Mouse (Mus musculus) lung, postnatal 0 days (tissue): Measurements from ENCODE around the gene 1700066M21Rik. TPM values are rescaled to one million over a fixed set of nuclear protein-coding genes. Genes with fewer than 3 reads are reported as not detected.

Source experiments
- ATAC-seq: fragments of 200-750 bp; cut with Nextera tagmentation; 2 replicates; pipeline ENCODE4 v1.8.0; 2017; ENCODE audit warnings: moderate library complexity
- DNase-seq: peaks from one replicate; pipeline ENCODE4 v3.0.0-alpha.2; 2016; ENCODE audit warnings: low spot score
- H3K27ac ChIP-seq: fragments of 300-500 bp; sonication (generic); 2 replicates; pipeline ENCODE4 v1.5.1; 2014; ENCODE audit warnings: antibody characterized with exemption, mild to moderate bottlenecking, low read length, mixed read lengths
- H3K27me3 ChIP-seq: fragments of 300-500 bp; sonication (generic); replicated peaks from 2 replicates; pipeline ENCODE4 v1.6.1; 2014; ENCODE audit warnings: low read length, mixed read lengths; ENCODE audit not compliant: insufficient read depth
- H3K36me3 ChIP-seq: fragments of 300-500 bp; sonication (generic); 2 replicates; pipeline ENCODE4 v1.6.1; 2014; ENCODE audit warnings: low read length, mixed read lengths; ENCODE audit not compliant: insufficient read depth
- H3K4me1 ChIP-seq: fragments of 300-500 bp; sonication (generic); 2 replicates; pipeline ENCODE4 v1.6.1; 2014; ENCODE audit warnings: antibody characterized with exemption, low read depth, low read length, mixed read lengths; ENCODE audit not compliant: insufficient read depth
- H3K4me2 ChIP-seq: fragments of 300-500 bp; sonication (generic); replicated peaks from 2 replicates; pipeline ENCODE4 v1.6.1; 2014; ENCODE audit warnings: low read depth, mild to moderate bottlenecking, low read length, moderate library complexity, mixed read lengths
- H3K4me3 ChIP-seq: fragments of 300-500 bp; sonication (generic); 2 replicates; pipeline ENCODE4 v1.5.1; 2014; ENCODE audit warnings: low read depth, low read length
- H3K9ac ChIP-seq: fragments of 300-500 bp; sonication (generic); replicated peaks from 2 replicates; pipeline ENCODE4 v1.6.1; 2014; ENCODE audit warnings: low read depth, mild to moderate bottlenecking
- H3K9me3 ChIP-seq: fragments of 300-500 bp; sonication (generic); 2 replicates; pipeline ENCODE4 v1.6.1; 2016; ENCODE audit warnings: low read length, mixed read lengths
- CTCF ChIP-seq: IDR thresholded peaks from 2 replicates; pipeline ENCODE4 v1.5.1; 2016; ENCODE audit warnings: antibody characterized with exemption, mild to moderate bottlenecking
- EP300 ChIP-seq: IDR thresholded peaks from 2 replicates; pipeline ENCODE4 v1.6.1; 2016; ENCODE audit warnings: antibody characterized with exemption, mild to moderate bottlenecking, control low read depth
- WGBS: fragments of 180-500 bp; shearing (Covaris S2); extraction: QIAGEN DNeasy Blood & Tissue Kit; methylation state at CpG from one replicate; pipeline ENCODE4 v1.1.7; 2014; 5-methylcytosine and 5-hydroxymethylcytosine counted together
- polyA plus RNA-seq: library from polyadenylated mRNA; unstranded; fragments of >200 nt; fragmentation: Nextera tagmentation; extraction: Ambion mirVana; gene quantifications from 2 replicates; pipeline ENCODE4 v1.2.1, GENCODE M21; 2015

Gene 1700066M21Rik
- polyA plus RNA-seq, 1 experiment from 2014 or later, result 5.3 TPM

DNA sequence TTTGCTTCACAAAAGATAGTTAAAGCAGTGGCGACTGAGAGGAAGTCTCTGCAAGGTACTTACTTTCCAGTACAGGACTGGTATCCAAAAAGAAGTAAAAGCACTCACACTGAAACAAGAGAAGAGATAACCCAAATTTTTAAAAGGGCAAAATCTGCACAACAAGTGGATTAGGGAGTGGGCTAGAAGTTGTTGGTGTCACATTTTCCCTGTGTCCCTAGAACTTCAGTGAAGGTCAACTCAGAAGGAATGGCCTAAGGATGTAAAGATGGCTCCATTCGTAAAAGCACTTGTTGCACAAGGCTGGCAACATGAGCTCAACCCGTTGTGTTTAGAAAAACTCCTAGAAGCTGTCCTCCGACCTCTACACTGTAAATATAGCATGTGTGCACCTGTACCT is 8.3 kb upstream of the 1700066M21Rik start:
- Histone ChIP-seq H3K36me3 (no peaks in the 10 kb centered on the region), H3K4me3 (no peak overlapping the region), H3K4me2 (no peak overlapping the region), H3K4me1 (no peaks in the 10 kb centered on the region), H3K27me3 (no peaks in the 10 kb centered on the region), H3K9me3 (no peaks in the 10 kb centered on the region), H3K27ac (no peak overlapping the region), H3K9ac (no peak overlapping the region)
- 70% methylated on average over 4 of the region's 4 CpGs for WGBS
- TF ChIP-seq CTCF (no peak), EP300 (no peak)
- DNase-seq (no peak), ATAC-seq (no peak)

DNA sequence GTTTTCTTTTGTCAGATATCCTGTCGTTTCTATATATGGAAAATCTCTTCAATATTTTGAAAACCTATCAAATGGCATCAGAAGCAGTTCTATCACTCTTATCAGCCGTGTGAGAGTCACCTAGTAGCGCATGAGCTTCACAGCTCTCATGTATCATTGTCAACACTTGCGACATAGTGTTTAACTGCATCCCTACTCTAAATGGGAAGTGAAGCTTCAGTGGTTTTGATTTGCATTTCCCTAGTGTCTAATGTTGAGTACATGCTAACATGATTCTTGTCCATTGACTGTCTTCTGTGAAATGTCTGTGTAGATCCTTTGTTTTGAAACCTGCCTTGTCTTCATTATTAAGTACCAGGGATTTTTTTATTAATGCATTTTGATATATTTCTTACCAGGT is 7.0 kb upstream of the 1700066M21Rik start:
- DNase-seq, result no peak
- ATAC-seq, result no peak
- Histone ChIP-seq H3K36me3 (no peaks in the 10 kb centered on the region), H3K4me1 (no peaks in the 10 kb centered on the region), H3K27me3 (no peaks in the 10 kb centered on the region), H3K4me3 (no peak overlapping the region), H3K9me3 (no peaks in the 10 kb centered on the region), H3K9ac (no peak overlapping the region), H3K27ac (no peak overlapping the region), H3K4me2 (no peak overlapping the region)
- WGBS, result 54% methylated on average over 4 of the region's 4 CpGs
- TF ChIP-seq CTCF, result no peak
- TF ChIP-seq EP300, result no peak

DNA sequence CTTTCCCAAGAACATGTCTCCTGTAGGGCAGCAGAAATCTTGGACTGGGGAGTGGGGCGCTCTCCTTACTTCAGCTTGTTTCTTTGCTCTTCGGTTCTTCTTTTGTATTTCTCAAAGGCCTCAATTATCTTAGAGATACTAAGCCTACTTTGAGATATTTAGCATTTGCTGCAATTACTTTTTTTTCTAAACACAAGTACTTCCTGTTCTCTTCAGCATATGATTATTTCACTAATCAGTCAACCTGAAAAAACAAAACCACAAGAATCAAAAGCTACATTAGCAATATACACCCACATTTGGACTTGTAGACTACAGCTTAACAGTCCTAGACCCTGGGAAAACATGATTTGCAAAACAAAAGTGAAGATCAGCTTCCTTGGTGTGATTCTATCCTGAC is 2.1 kb upstream of the 1700066M21Rik start:
- Histone ChIP-seq H3K27me3 (no peaks in the 10 kb centered on the region), H3K4me2 (no peak overlapping the region), H3K4me1 (peaks cover 4% of the 10 kb centered on the region; the same call in 1 of the 2 replicates), H3K4me3 (no peak overlapping the region), H3K9me3 (no peaks in the 10 kb centered on the region), H3K9ac (no peak overlapping the region), H3K27ac (no peak overlapping the region), H3K36me3 (no peaks in the 10 kb centered on the region)
- no peak for DNase-seq
- TF ChIP-seq CTCF (no peak), EP300 (no peak)
- ATAC-seq, result no peak
- WGBS, result 85% methylated on average over 2 of the region's 2 CpGs

DNA sequence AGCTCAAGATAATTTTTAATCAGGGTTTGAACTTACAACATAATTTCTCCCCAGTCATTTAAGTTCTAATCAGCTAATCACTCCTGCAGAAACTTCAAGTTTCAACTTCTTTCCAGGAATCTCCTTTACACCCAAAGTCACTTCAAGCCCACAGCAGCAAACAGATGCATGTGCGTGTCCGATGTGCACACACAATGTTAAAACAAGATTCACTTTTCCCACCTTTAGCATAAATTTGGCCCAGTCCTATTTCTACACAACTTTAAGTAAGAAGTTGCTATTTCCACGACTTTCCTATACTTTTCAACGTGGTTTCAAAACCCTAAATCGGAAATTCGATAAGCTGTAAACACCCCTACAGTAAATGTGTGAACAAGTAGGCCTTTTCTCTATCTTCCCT is 614 bp upstream of the 1700066M21Rik start:
- H3K4me3 ChIP-seq, result no peak overlapping the region
- no peak for DNase-seq
- WGBS, result 60% methylated on average over 6 of the region's 6 CpGs
- H3K27me3 ChIP-seq, result no peaks in the 10 kb centered on the region
- H3K9ac ChIP-seq, result no peak overlapping the region
- no peak for TF ChIP-seq EP300
- TF ChIP-seq CTCF, result no peak
- H3K9me3 ChIP-seq, result no peaks in the 10 kb centered on the region
- peaks cover 4% of the 10 kb centered on the region; the same call in 1 of the 2 replicates for H3K4me1 ChIP-seq
- no peak overlapping the region for H3K27ac ChIP-seq
- H3K36me3 ChIP-seq, result no peaks in the 10 kb centered on the region
- peak overlapping the region; percentile 98; the same call in 1 of the 2 replicates for H3K4me2 ChIP-seq
- ATAC-seq, result no peak

DNA sequence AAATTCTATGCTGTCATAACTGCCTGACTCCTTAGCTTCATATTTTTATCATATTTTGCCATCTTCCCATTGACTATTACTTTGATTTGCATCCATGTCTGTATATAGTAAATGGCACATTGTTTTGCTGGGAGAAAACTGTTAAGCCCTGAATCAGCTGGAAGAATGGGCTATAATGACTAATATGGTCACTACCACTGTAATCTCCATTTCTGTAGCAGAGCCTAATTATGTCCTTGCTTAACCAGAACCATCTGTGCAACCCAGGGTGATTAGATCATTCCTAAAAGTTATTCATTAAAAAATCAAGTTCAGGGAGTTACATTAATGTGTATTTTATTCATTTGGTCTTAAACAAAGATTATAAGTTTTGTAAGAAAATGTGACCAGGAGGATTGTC is 9.1 kb downstream of the 1700066M21Rik start:
- H3K27ac ChIP-seq, result no peak overlapping the region
- DNase-seq (no peak), ATAC-seq (no peak)
- no peak overlapping the region for H3K4me3 ChIP-seq
- H3K4me1 ChIP-seq, result no peaks in the 10 kb centered on the region
- H3K27me3 ChIP-seq, result no peaks in the 10 kb centered on the region
- H3K36me3 ChIP-seq, result 0 out of 2 replicates have a peak, but pooled peaks cover 3% of the 10 kb centered on the region
- TF ChIP-seq CTCF (no peak), EP300 (no peak)
- no peak overlapping the region for H3K4me2 ChIP-seq
- no peaks in the 10 kb centered on the region for H3K9me3 ChIP-seq
- H3K9ac ChIP-seq, result no peak overlapping the region

DNA sequence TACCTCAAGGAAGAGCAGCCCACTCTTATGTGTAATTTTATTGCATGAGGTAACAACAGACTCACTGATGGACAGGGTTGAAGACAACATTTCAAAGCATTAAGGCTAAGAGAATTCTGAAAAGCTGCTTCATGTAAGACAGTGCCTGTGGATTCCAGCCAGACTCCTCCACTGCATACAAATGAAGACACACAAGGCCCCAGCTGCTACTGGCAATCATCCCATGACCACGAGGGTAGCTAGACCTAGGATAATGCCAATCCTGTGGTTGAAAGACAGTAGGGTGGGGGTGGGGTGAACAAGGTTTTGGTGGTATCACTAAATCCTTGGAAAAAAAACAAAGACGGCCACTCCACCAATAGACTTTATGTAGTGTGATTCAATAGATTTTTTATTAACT is 10.5 kb downstream of the 1700066M21Rik start:
- no peak for TF ChIP-seq EP300
- TF ChIP-seq CTCF, result no peak
- ATAC-seq (no peak), DNase-seq (no peak)
- Histone ChIP-seq H3K9me3 (no peaks in the 10 kb centered on the region), H3K27me3 (no peaks in the 10 kb centered on the region), H3K4me2 (no peak overlapping the region), H3K4me3 (no peak overlapping the region), H3K9ac (no peak overlapping the region), H3K4me1 (no peaks in the 10 kb centered on the region), H3K36me3 (0 out of 2 replicates have a peak, but pooled peaks cover 3% of the 10 kb centered on the region), H3K27ac (no peak overlapping the region)
- 61% methylated on average over 2 of the region's 2 CpGs for WGBS
